Mouse (Mus musculus): ENCODE measurements around the gene Cops7b. TPM values are rescaled to one million over a fixed set of nuclear protein-coding genes. Genes with fewer than 3 reads are reported as not detected.

The Cops7b gene
- polyA plus RNA-seq, 1 experiment = 25.2 TPM

DNA sequence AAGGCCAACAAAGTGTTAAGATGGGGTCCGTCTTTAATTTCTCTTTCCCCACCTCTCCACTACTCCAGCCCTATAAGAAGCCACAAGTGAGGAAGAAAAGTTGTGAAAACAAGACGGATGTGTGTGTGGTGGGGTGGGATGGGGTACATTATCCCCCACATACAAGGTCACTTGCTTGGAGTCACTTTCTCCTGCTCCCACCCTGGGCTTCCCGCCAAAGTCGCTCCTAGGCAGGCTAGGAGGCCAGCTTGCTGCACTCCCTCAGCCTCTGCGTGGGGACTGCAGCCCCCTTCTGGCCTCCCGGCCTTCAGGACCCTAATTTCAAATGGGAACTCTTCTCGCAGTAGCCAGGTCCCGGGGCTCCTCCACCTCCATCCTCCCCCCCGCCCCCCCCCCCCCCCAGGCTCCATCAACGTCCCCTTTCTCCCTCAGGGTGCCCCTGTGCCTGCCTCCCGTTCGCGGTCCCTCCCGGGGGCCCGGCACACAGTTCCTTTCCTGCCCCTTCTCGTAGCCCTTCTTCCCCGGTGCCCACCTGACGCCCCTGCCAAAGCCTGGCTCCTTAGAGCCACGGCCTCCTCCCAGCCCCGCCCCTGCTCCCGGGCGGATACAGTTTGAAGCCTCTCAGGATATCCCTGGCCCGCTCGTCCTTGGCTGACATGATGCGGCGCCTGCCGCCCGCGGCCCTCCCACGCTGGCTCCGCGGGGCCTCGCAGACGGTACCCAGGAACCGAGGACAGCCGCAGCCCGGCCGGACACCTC is 833 bp upstream of the Cops7b start:
- no peaks in the 10 kb centered on the region for H3K27me3 ChIP-seq (ENCODE audit: control insufficient read depth, insufficient read depth, insufficient read length)
- peak overlapping the region; percentile 71 for H3K4me3 ChIP-seq (ENCODE audit: insufficient read depth, poor library complexity, severe bottlenecking)
- no peaks in the 10 kb centered on the region for H3K36me3 ChIP-seq (ENCODE audit: control insufficient read depth, insufficient read depth)
- no peaks in the 10 kb centered on the region for H3K79me3 ChIP-seq (ENCODE audit: low read depth)
- no peak for TF ChIP-seq MYOD1 (IDR thresholded peaks at IDR 0.05; ENCODE audit: control insufficient read depth, insufficient read length, low read depth)
- TF ChIP-seq USF1 (IDR thresholded peaks at IDR 0.05; ENCODE audit: low read depth) = no peak
- H3ac ChIP-seq (ENCODE audit: control insufficient read depth, insufficient read length, low read depth) = peak overlapping the region; percentile 94
- peaks cover 12% of the 10 kb centered on the region for H3K79me2 ChIP-seq (ENCODE audit: control insufficient read depth, insufficient read depth)

DNA sequence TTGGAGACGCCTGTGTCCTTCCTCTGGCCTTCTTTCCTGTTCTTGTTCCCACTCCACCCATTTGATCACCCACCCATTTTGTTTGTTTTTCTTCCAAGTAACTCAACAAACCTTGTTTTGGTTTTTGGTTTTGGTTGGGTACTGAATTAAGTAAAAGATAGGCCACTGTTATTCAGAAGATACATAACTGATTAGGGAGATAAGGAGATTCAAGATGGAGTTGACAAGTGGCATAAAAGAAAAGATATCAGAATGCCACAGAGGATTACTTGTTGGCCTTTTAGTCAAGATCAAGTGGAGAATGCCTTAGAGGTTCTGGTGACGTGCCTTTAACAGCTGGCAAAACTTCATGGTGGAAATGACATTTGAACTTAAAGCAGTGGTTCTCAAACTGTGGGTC is 1.0 kb downstream of the Cops7b start:
- Histone ChIP-seq H3K79me3 (ENCODE audit: low read depth) (peaks cover 6% of the 10 kb centered on the region), H3ac (ENCODE audit: control insufficient read depth, insufficient read length, low read depth) (no peak overlapping the region), H3K4me3 (ENCODE audit: insufficient read depth, poor library complexity, severe bottlenecking) (no peak overlapping the region), H3K27me3 (ENCODE audit: control insufficient read depth, insufficient read depth, insufficient read length) (no peaks in the 10 kb centered on the region), H3K79me2 (ENCODE audit: control insufficient read depth, insufficient read depth) (peaks cover 30% of the 10 kb centered on the region), H3K36me3 (ENCODE audit: control insufficient read depth, insufficient read depth) (no peaks in the 10 kb centered on the region)
- no peak for TF ChIP-seq USF1 (IDR thresholded peaks at IDR 0.05; ENCODE audit: low read depth)
- TF ChIP-seq MAX (IDR thresholded peaks at IDR 0.05) = no peak
- TF ChIP-seq FOSL1 (IDR thresholded peaks at IDR 0.05; ENCODE audit: insufficient read depth, low read length, poor library complexity, severe bottlenecking) = no peak
- TF ChIP-seq MYOD1 (IDR thresholded peaks at IDR 0.05; ENCODE audit: control insufficient read depth, insufficient read length, low read depth) = no peak
- TF ChIP-seq CTCF (IDR thresholded peaks at IDR 0.05; ENCODE audit: control insufficient read depth, insufficient read depth, insufficient read length) = no peak
- TF ChIP-seq MYOG (IDR thresholded peaks at IDR 0.05; ENCODE audit: control insufficient read depth, extremely low read depth, insufficient read length) = no peak
- TF ChIP-seq CEBPB (IDR thresholded peaks at IDR 0.05; ENCODE audit: low read depth) = no peak

DNA sequence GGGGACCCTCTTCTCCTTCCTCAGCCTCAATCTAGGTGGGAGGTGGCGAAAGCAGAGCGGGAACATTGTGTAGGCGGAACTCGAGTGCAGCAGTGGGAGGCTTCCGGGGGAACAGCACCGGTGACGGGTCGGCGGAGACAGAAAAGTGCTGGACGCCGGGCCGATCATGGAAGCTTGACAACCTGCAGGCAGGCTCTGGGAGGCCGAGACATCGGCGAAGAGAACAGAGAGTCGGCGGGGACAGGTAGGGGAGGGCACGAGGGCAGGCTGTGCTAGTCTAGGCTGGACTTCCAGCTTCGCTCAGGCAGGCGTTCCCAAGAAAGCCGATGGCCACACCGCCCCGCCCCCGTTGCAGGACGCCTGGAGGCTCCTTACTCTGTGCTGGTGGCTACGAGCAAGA is 4.3 kb downstream of the Cops7b start:
- peaks cover 6% of the 10 kb centered on the region for H3K79me3 ChIP-seq (ENCODE audit: low read depth)
- H3K4me3 ChIP-seq (ENCODE audit: insufficient read depth, poor library complexity, severe bottlenecking) = peak overlapping the region; percentile 94
- peaks cover 19% of the 10 kb centered on the region for H3K79me2 ChIP-seq (ENCODE audit: control insufficient read depth, insufficient read depth)
- no peaks in the 10 kb centered on the region for H3K27me3 ChIP-seq (ENCODE audit: control insufficient read depth, insufficient read depth, insufficient read length)
- TF ChIP-seq MAX (IDR thresholded peaks at IDR 0.05) (peak; percentile 41), MYOG (IDR thresholded peaks at IDR 0.05; ENCODE audit: control insufficient read depth, extremely low read depth, insufficient read length) (no peak), USF1 (IDR thresholded peaks at IDR 0.05; ENCODE audit: low read depth) (peak; percentile 5)
- peaks cover 11% of the 10 kb centered on the region for H3K36me3 ChIP-seq (ENCODE audit: control insufficient read depth, insufficient read depth)
- peak overlapping the region; percentile 84 for H3ac ChIP-seq (ENCODE audit: control insufficient read depth, insufficient read length, low read depth)

DNA sequence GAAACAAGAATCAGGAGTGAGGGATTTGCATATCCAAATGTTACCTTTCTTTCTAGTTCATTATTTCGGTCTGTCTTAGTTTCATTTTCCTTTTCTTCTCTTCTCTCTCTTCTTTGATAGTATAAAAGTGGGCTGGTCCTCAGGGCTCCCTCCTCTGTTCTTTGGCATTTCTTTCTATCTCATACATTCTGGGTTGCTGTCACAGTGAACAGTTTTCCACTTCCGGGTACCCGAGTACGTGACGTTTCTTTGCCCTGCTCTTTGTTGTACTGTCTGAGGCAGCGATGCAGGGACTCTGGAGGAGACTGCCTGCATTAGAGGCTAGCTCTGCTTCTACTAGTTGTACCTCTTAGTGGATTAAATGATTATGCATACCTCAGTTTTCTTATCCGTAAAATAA is 11.8 kb downstream of the Cops7b start:
- Histone ChIP-seq H3K36me3 (ENCODE audit: control insufficient read depth, insufficient read depth) (peaks cover 39% of the 10 kb centered on the region), H3K79me2 (ENCODE audit: control insufficient read depth, insufficient read depth) (no peaks in the 10 kb centered on the region), H3K79me3 (ENCODE audit: low read depth) (no peaks in the 10 kb centered on the region), H3K27me3 (ENCODE audit: control insufficient read depth, insufficient read depth, insufficient read length) (no peaks in the 10 kb centered on the region), H3ac (ENCODE audit: control insufficient read depth, insufficient read length, low read depth) (no peak overlapping the region), H3K4me3 (ENCODE audit: insufficient read depth, poor library complexity, severe bottlenecking) (no peak overlapping the region)
- TF ChIP-seq CEBPB (IDR thresholded peaks at IDR 0.05; ENCODE audit: low read depth) (no peak), MAX (IDR thresholded peaks at IDR 0.05) (no peak), CTCF (IDR thresholded peaks at IDR 0.05; ENCODE audit: control insufficient read depth, insufficient read depth, insufficient read length) (no peak), USF1 (IDR thresholded peaks at IDR 0.05; ENCODE audit: low read depth) (no peak), FOSL1 (IDR thresholded peaks at IDR 0.05; ENCODE audit: insufficient read depth, low read length, poor library complexity, severe bottlenecking) (no peak), MYOG (IDR thresholded peaks at IDR 0.05; ENCODE audit: control insufficient read depth, extremely low read depth, insufficient read length) (no peak), MYOD1 (IDR thresholded peaks at IDR 0.05; ENCODE audit: control insufficient read depth, insufficient read length, low read depth) (no peak)

DNA sequence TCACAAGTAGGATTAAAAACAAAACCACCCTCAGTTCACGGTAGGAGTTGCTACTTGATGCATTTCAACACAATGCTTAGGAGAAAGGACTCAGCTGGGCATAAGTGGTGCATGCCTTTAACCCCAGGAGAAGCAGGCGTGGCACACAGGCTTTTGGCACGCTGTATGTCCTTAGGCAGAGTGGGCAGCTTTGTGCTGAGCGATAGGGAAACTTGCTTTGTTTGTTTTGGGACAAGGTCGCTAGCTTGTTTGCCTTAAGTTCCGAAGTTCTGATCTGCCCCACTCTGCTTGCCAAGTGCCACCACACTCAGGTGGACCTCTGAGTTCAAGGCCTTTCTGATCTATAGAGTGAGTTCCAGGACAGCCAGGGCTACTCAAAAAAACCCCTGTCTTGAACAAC is 12.6 kb downstream of the Cops7b start:
- Histone ChIP-seq H3K36me3 (ENCODE audit: control insufficient read depth, insufficient read depth) (peaks cover 42% of the 10 kb centered on the region), H3K27me3 (ENCODE audit: control insufficient read depth, insufficient read depth, insufficient read length) (no peaks in the 10 kb centered on the region), H3ac (ENCODE audit: control insufficient read depth, insufficient read length, low read depth) (no peak overlapping the region), H3K79me3 (ENCODE audit: low read depth) (no peaks in the 10 kb centered on the region), H3K4me3 (ENCODE audit: insufficient read depth, poor library complexity, severe bottlenecking) (no peak overlapping the region), H3K79me2 (ENCODE audit: control insufficient read depth, insufficient read depth) (no peaks in the 10 kb centered on the region)
- TF ChIP-seq MAX (IDR thresholded peaks at IDR 0.05) (no peak), CTCF (IDR thresholded peaks at IDR 0.05; ENCODE audit: control insufficient read depth, insufficient read depth, insufficient read length) (no peak), CEBPB (IDR thresholded peaks at IDR 0.05; ENCODE audit: low read depth) (no peak), FOSL1 (IDR thresholded peaks at IDR 0.05; ENCODE audit: insufficient read depth, low read length, poor library complexity, severe bottlenecking) (no peak), USF1 (IDR thresholded peaks at IDR 0.05; ENCODE audit: low read depth) (no peak), MYOG (IDR thresholded peaks at IDR 0.05; ENCODE audit: control insufficient read depth, extremely low read depth, insufficient read length) (no peak), MYOD1 (IDR thresholded peaks at IDR 0.05; ENCODE audit: control insufficient read depth, insufficient read length, low read depth) (no peak)

DNA sequence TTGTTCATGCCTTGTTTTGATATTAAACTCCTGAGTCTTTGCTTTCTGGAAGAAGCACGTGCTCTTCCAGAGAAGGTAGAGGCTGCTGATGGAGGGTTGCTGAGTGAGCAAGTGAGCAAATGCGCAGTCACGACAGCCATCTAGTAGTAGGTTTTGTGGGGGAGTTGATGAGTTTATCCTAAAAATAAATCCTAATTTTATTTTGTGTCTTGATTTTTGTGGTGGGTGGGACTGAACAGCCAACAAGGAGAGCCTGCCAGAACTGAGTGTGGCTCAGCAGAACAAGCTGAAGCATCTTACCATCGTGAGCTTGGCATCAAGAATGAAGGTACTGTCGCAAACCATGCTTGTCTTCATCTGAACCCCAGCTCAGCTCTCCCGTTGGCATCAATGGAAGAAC is 13.8 kb downstream of the Cops7b start:
- Histone ChIP-seq H3K79me3 (ENCODE audit: low read depth) (no peaks in the 10 kb centered on the region), H3K27me3 (ENCODE audit: control insufficient read depth, insufficient read depth, insufficient read length) (no peaks in the 10 kb centered on the region), H3K4me3 (ENCODE audit: insufficient read depth, poor library complexity, severe bottlenecking) (no peak overlapping the region), H3ac (ENCODE audit: control insufficient read depth, insufficient read length, low read depth) (no peak overlapping the region), H3K79me2 (ENCODE audit: control insufficient read depth, insufficient read depth) (no peaks in the 10 kb centered on the region), H3K36me3 (ENCODE audit: control insufficient read depth, insufficient read depth) (peaks cover 53% of the 10 kb centered on the region)
- TF ChIP-seq FOSL1 (IDR thresholded peaks at IDR 0.05; ENCODE audit: insufficient read depth, low read length, poor library complexity, severe bottlenecking) (no peak), MYOD1 (IDR thresholded peaks at IDR 0.05; ENCODE audit: control insufficient read depth, insufficient read length, low read depth) (no peak), MAX (IDR thresholded peaks at IDR 0.05) (no peak), CTCF (IDR thresholded peaks at IDR 0.05; ENCODE audit: control insufficient read depth, insufficient read depth, insufficient read length) (no peak), CEBPB (IDR thresholded peaks at IDR 0.05; ENCODE audit: low read depth) (no peak), MYOG (IDR thresholded peaks at IDR 0.05; ENCODE audit: control insufficient read depth, extremely low read depth, insufficient read length) (no peak), USF1 (IDR thresholded peaks at IDR 0.05; ENCODE audit: low read depth) (no peak)

Data from C2C12 (cell line).